Mouse (Mus musculus) liver, embryonic 11.5 days (tissue): ENCODE measurements around the gene Atp8a2. TPM values are rescaled to one million over a fixed set of nuclear protein-coding genes. Genes with fewer than 3 reads are reported as not detected.

Experiments used
- ATAC-seq: fragments of 200-750 bp; cut with Nextera tagmentation; replicated peaks from 2 replicates; pipeline ENCODE4 v1.8.0; 2017; ENCODE audit warnings: moderate number of reproducible peaks, mild to moderate bottlenecking, moderate TSS enrichment, moderate library complexity; ENCODE audit not compliant: low FRiP score
- DNase-seq: peaks from one replicate; pipeline ENCODE4 v3.0.0-alpha.2; 2017; ENCODE audit warnings: low spot score
- H3K27ac ChIP-seq: fragments of 300-500 bp; sonication (generic); 2 replicates; pipeline ENCODE4 v1.5.1; 2014; ENCODE audit warnings: mild to moderate bottlenecking, low read depth, low read length, control low read depth
- H3K27me3 ChIP-seq: fragments of 300-500 bp; sonication (generic); replicated peaks from 2 replicates; pipeline ENCODE4 v1.6.1; 2014; ENCODE audit warnings: low read length, mixed read lengths; ENCODE audit not compliant: control insufficient read depth, insufficient read depth
- H3K36me3 ChIP-seq: fragments of 300-500 bp; sonication (generic); 2 replicates; pipeline ENCODE4 v1.6.1; 2014; ENCODE audit warnings: mild to moderate bottlenecking, low read length, moderate library complexity, mixed read lengths; ENCODE audit not compliant: control insufficient read depth, insufficient read depth
- H3K4me1 ChIP-seq: fragments of 300-500 bp; sonication (generic); replicated peaks from 2 replicates; pipeline ENCODE4 v1.6.1; 2014; ENCODE audit warnings: low read length, mixed read lengths; ENCODE audit not compliant: control insufficient read depth, insufficient read depth
- H3K4me2 ChIP-seq: fragments of 300-500 bp; sonication (generic); 2 replicates; pipeline ENCODE4 v1.6.1; 2014; ENCODE audit warnings: mild to moderate bottlenecking, control low read depth, moderate library complexity
- H3K4me3 ChIP-seq: fragments of 300-500 bp; sonication (generic); 2 replicates; pipeline ENCODE4 v1.5.1; 2014; ENCODE audit warnings: low read depth, low read length, control low read depth
- H3K9ac ChIP-seq: fragments of 300-500 bp; sonication (generic); 2 replicates; pipeline ENCODE4 v1.6.1; 2014; ENCODE audit warnings: low read depth, low read length, control low read depth
- H3K9me3 ChIP-seq: fragments of 300-500 bp; sonication (generic); 2 replicates; pipeline ENCODE4 v1.6.1; 2016; ENCODE audit warnings: low read length, inconsistent platforms, mixed read lengths; ENCODE audit not compliant: control insufficient read depth
- WGBS: fragments of 180-500 bp; shearing (Covaris S2); extraction: QIAGEN DNeasy Blood & Tissue Kit; methylation state at CpG from one replicate; pipeline ENCODE4 v1.1.7; 2014; 5-methylcytosine and 5-hydroxymethylcytosine counted together
- polyA plus RNA-seq: library from polyadenylated mRNA; unstranded; fragments of >200 nt; fragmentation: Nextera tagmentation; extraction: Ambion mirVana; gene quantifications from 2 replicates; pipeline ENCODE4 v1.2.1, GENCODE M21; 2014

Atp8a2 gene
- polyA plus RNA-seq, 1 experiment from 2014 or later = 2.2 TPM

GRCm38 (mm10) chr14:59709505-59710335 lies 487.3 kb downstream of the Atp8a2 start:
- Histone ChIP-seq H3K27me3 (no peaks in the 10 kb centered on the region), H3K4me1 (no peaks in the 10 kb centered on the region), H3K36me3 (no peaks in the 10 kb centered on the region), H3K4me3 (no peak overlapping the region), H3K9me3 (no peaks in the 10 kb centered on the region), H3K4me2 (no peak overlapping the region), H3K27ac (no peak overlapping the region), H3K9ac (no peak overlapping the region)
- ATAC-seq (no peak), DNase-seq (no peak)
- 68% methylated on average over 3 of the region's 3 CpGs for WGBS

- ATAC-seq (no peak), DNase-seq (no peak)
- no peak overlapping the region for H3K4me2 ChIP-seq
- H3K27ac ChIP-seq = no peak overlapping the region
- no peaks in the 10 kb centered on the region for H3K9me3 ChIP-seq
- H3K36me3 ChIP-seq = no peaks in the 10 kb centered on the region
- no peaks in the 10 kb centered on the region for H3K27me3 ChIP-seq
- 82% methylated on average over 7 of the region's 7 CpGs for WGBS
- no peak overlapping the region for H3K4me3 ChIP-seq
- H3K9ac ChIP-seq = no peak overlapping the region
- H3K4me1 ChIP-seq = no peaks in the 10 kb centered on the region
Observed at GRCm38 (mm10) chr14:59708009-59708408, 489.0 kb downstream of the Atp8a2 start.

GRCm38 (mm10) chr14:59705326-59706058 lies 491.5 kb downstream of the Atp8a2 start:
- H3K4me3 ChIP-seq = no peak overlapping the region
- ATAC-seq (no peak), DNase-seq (no peak)
- 79% methylated on average over 13 of the region's 13 CpGs for WGBS
- H3K4me2 ChIP-seq = no peak overlapping the region
- no peaks in the 10 kb centered on the region for H3K36me3 ChIP-seq
- H3K27ac ChIP-seq = no peak overlapping the region
- H3K9me3 ChIP-seq = no peaks in the 10 kb centered on the region
- H3K9ac ChIP-seq = no peak overlapping the region
- H3K4me1 ChIP-seq = no peaks in the 10 kb centered on the region
- H3K27me3 ChIP-seq = no peaks in the 10 kb centered on the region

GRCm38 (mm10) chr14:59701492-59701891 lies 495.5 kb downstream of the Atp8a2 start:
- Histone ChIP-seq H3K4me3 (no peak overlapping the region), H3K27ac (no peak overlapping the region), H3K9me3 (no peaks in the 10 kb centered on the region), H3K27me3 (no peaks in the 10 kb centered on the region), H3K4me2 (no peak overlapping the region), H3K36me3 (no peaks in the 10 kb centered on the region), H3K9ac (no peak overlapping the region), H3K4me1 (no peaks in the 10 kb centered on the region)
- ATAC-seq (no peak), DNase-seq (no peak)
- 31% methylated on average over 5 of the region's 5 CpGs for WGBS

- Histone ChIP-seq H3K4me3 (no peak overlapping the region), H3K4me2 (no peak overlapping the region), H3K9ac (no peak overlapping the region), H3K27ac (no peak overlapping the region), H3K4me1 (peaks cover 5% of the 10 kb centered on the region), H3K27me3 (no peaks in the 10 kb centered on the region; the same call in 1 of the 2 replicates), H3K9me3 (no peaks in the 10 kb centered on the region), H3K36me3 (no peaks in the 10 kb centered on the region)
- no peak for ATAC-seq
- WGBS = 74% methylated on average over 4 of the region's 4 CpGs
- no peak for DNase-seq
Observed at GRCm38 (mm10) chr14:59695160-59695559, 501.8 kb downstream of the Atp8a2 start.

- H3K27me3 ChIP-seq = no peaks in the 10 kb centered on the region; the same call in 1 of the 2 replicates
- H3K27ac ChIP-seq = no peak overlapping the region
- ATAC-seq (no peak), DNase-seq (no peak)
- H3K4me2 ChIP-seq = no peak overlapping the region
- no peak overlapping the region for H3K4me3 ChIP-seq
- H3K9ac ChIP-seq = no peak overlapping the region
- H3K4me1 ChIP-seq = peaks cover 5% of the 10 kb centered on the region
- 77% methylated on average over 6 of the region's 6 CpGs for WGBS
- no peaks in the 10 kb centered on the region for H3K36me3 ChIP-seq
- H3K9me3 ChIP-seq = no peaks in the 10 kb centered on the region
Observed at GRCm38 (mm10) chr14:59692164-59692563, 504.8 kb downstream of the Atp8a2 start.

- Histone ChIP-seq H3K36me3 (no peaks in the 10 kb centered on the region), H3K9ac (no peak overlapping the region), H3K4me1 (peaks cover 5% of the 10 kb centered on the region), H3K9me3 (no peaks in the 10 kb centered on the region), H3K27me3 (no peaks in the 10 kb centered on the region; the same call in 1 of the 2 replicates), H3K4me2 (no peak overlapping the region), H3K4me3 (no peak overlapping the region), H3K27ac (no peak overlapping the region)
- WGBS = 69% methylated on average over 13 of the region's 13 CpGs
- DNase-seq = no peak
- ATAC-seq = no peak
Observed at GRCm38 (mm10) chr14:59691402-59691801, 505.6 kb downstream of the Atp8a2 start.

- H3K4me2 ChIP-seq = no peak overlapping the region
- WGBS = 58% methylated on average over 12 of the region's 12 CpGs
- H3K36me3 ChIP-seq = no peaks in the 10 kb centered on the region
- H3K4me3 ChIP-seq = no peak overlapping the region
- no peak overlapping the region for H3K27ac ChIP-seq
- H3K4me1 ChIP-seq = peaks cover 5% of the 10 kb centered on the region
- no peak overlapping the region for H3K9ac ChIP-seq
- DNase-seq (no peak), ATAC-seq (no peak)
- no peaks in the 10 kb centered on the region for H3K9me3 ChIP-seq
- H3K27me3 ChIP-seq = no peaks in the 10 kb centered on the region; the same call in 1 of the 2 replicates
Observed at GRCm38 (mm10) chr14:59690954-59691353, 506.0 kb downstream of the Atp8a2 start.
